Mouse (Mus musculus) lung, postnatal 0 days (tissue): Measurements from ENCODE around the gene Phactr1.

Experiments
- CTCF ChIP-seq: IDR thresholded peaks from 2 replicates; pipeline ENCODE4 v1.5.1; 2016; ENCODE audit warnings: antibody characterized with exemption, mild to moderate bottlenecking
- EP300 ChIP-seq: IDR thresholded peaks from 2 replicates; pipeline ENCODE4 v1.6.1; 2016; ENCODE audit warnings: antibody characterized with exemption, mild to moderate bottlenecking, control low read depth

GRCm38 (mm10) chr13:43159429-43159828 is 479.0 kb downstream of the Phactr1 start:
- TF ChIP-seq CTCF (no peak), EP300 (no peak)
